Mouse (Mus musculus): Measurements from ENCODE around the gene Abca13.

GRCm38 (mm10) chr11:9181477-9181876 is 10.3 kb upstream of the Abca13 start:
- TF ChIP-seq CTCF (conservative IDR thresholded peaks at IDR 0.05; ENCODE audit: low read length) (no peak), POU5F1 (IDR thresholded peaks at IDR 0.05; ENCODE audit: borderline replicate concordance, low read length) (no peak)

Measured in E14TG2a.4 (cell line).